Mouse (Mus musculus): Measurements from ENCODE around the gene Cd79b. TPM values are rescaled to one million over a fixed set of nuclear protein-coding genes. Genes with fewer than 3 reads are reported as not detected.
A peak's percentile ranks its signal among the peaks of the same experiment; 100 is the strongest.
"Not testable (repeated sequence)": the region's sequence is repeated elsewhere in the genome, so short reads cannot be mapped to it uniquely, and the experiment has no call there.

Cd79b gene
- polyA plus RNA-seq (2016; fragmentation: Nextera tagmentation; extraction: Ambion mirVana), result 4.2 and 5.3 TPM in 2 replicates

DNA sequence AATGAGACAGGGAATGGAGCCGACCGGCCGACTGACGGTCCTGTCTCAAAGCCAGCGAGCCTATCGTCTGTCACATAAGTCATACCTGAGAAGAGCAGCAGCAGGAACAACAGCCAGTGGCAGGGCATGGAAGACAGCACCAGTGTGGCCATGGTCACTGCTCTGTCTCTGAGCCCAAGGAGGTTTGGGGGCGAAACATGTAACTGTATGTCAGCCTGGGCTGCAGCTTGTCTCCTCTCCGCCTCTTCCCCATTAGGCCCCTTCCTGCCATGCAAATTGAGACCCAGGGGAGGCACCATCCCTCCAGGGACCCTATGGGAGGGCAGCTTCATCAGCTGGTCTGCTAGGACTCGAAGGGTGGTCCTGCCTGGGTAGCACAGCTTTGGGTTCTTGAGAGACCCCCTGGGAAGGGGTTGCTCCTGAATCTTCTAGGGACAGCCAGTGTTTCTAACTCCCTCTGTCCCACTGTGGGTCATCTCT, at the start of gene Cd79b:
Gene Cd79b (minus strand): TSS at position 430 of the 480 bp plus-strand sequence.
- 39% methylated on average over 9 of the region's 9 CpGs for WGBS (ENCODE audit: insufficient replicate concordance)
- Histone ChIP-seq H3K27me3 (replicated peaks) (0 out of 2 replicates have a peak, but pooled peaks cover 4% of the 10 kb centered on the region), H3K4me2 (peak within 1 kb of the TSS; percentile 36), H3K27ac (0 out of 2 replicates have a peak within 1 kb of the TSS, but pooled peaks have one; percentile 11), H3K9me3 (replicated peaks) (no peaks in the 10 kb centered on the region), H3K9ac (no peak within 1 kb of the TSS), H3K4me1 (peaks cover 15% of the 10 kb centered on the region), H3K36me3 (no peaks in the 10 kb centered on the region), H3K4me3 (peak within 1 kb of the TSS; percentile 14; the same call in 1 of the 2 replicates)
- ATAC-seq, result no peak

DNA sequence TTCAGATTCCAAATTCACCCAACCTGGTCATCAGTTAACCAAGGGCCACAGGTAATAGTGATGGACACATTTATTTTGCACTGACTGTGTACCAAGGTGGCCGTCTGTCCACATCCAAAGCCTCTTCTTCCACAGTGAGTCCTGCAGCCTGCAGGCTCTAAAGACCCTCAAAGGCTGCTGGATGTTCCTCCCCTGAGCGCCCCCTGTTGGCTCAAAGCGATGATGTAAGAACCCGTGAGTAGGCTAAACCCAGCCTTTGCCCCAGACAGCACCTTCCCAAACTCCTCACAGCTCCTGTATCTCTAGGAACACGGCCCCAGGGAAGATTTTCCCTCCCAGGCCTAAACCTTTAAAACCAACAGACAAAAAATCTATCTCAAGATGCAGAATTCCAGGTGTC, 44.8 kb upstream of the Cd79b start:
- H3K9ac ChIP-seq, result no peak overlapping the region
- H3K27ac ChIP-seq, result no peak overlapping the region
- no peak for ATAC-seq
- no peaks in the 10 kb centered on the region for H3K36me3 ChIP-seq
- H3K4me2 ChIP-seq, result no peak overlapping the region
- WGBS (ENCODE audit: insufficient replicate concordance), result 14% methylated on average over 5 of the region's 5 CpGs
- H3K27me3 ChIP-seq (replicated peaks), result peaks cover 20% of the 10 kb centered on the region
- no peak overlapping the region for H3K4me3 ChIP-seq
- H3K9me3 ChIP-seq (replicated peaks), result no peaks in the 10 kb centered on the region
- no peaks in the 10 kb centered on the region for H3K4me1 ChIP-seq

DNA sequence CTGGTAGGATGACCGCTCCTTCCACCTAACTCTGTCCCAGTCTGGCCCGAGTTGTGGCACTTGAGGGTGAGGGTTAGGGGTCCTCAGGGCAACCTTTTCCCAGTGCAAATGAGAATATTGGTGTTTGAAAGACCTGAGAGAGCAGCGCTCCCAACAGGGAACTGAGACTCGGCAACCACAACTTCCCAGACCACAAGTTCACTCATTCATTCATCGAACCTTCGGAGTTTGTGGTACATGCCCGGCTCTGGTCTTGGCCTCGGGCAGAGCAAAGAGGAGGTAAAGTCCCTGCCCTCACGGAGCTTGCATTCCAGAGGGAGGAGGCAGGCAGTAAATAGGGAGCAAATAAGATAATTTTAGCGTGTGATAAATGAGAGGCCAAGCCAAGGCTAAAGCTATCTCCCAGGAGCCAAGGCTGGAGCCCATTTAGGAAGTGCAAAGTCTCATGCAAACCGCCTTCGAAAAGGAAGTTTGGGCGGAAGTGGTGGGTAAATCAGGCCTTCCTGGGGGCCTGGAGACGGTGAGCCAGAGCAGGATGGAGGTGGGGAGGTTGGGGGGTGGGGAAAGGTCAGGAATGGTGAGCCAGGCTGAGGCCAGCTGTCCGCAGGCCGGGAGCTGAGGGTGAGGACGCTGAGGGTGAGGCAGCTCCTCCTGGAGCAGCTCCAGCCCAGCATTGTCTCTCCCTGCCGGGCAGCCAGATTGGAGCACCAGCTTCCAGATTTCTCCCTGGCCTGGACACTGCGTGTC, 41.0 kb upstream of the Cd79b start:
- no peak for ATAC-seq
- no peak overlapping the region for H3K4me3 ChIP-seq
- WGBS (ENCODE audit: insufficient replicate concordance), result 21% methylated on average over 19 of the region's 19 CpGs
- no peaks in the 10 kb centered on the region for H3K9me3 ChIP-seq (replicated peaks)
- no peak overlapping the region for H3K9ac ChIP-seq
- no peak overlapping the region for H3K27ac ChIP-seq
- no peak overlapping the region for H3K4me2 ChIP-seq
- no peaks in the 10 kb centered on the region for H3K36me3 ChIP-seq
- H3K4me1 ChIP-seq, result no peaks in the 10 kb centered on the region
- peaks cover 13% of the 10 kb centered on the region for H3K27me3 ChIP-seq (replicated peaks)

DNA sequence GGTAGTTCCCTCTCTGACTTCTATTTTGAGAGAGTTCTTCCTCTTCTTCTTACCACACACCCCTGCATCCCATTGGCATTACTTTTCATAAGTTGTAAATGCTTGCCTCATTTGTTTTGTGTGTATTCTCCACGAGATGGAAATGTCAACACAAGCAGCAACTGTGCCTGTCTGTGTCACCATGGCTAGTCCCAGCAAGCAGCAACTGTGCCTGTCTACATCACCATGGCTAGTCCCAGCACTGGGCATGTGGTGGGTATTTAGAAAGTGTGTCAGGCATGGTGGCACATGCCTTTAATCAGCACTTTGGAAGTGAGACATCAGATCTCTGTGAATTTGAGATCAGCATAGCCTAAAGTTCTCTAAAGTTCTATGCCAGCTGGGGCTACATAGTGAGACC, 39.6 kb upstream of the Cd79b start:
- Histone ChIP-seq H3K36me3 (no peaks in the 10 kb centered on the region), H3K9ac (no peak overlapping the region), H3K4me3 (no peak overlapping the region), H3K27me3 (replicated peaks) (peaks cover 16% of the 10 kb centered on the region), H3K4me1 (no peaks in the 10 kb centered on the region), H3K27ac (no peak overlapping the region), H3K9me3 (replicated peaks) (no peaks in the 10 kb centered on the region), H3K4me2 (no peak overlapping the region)
- 33% methylated on average over 1 of the region's 1 CpGs for WGBS (ENCODE audit: insufficient replicate concordance)
- no peak for ATAC-seq

DNA sequence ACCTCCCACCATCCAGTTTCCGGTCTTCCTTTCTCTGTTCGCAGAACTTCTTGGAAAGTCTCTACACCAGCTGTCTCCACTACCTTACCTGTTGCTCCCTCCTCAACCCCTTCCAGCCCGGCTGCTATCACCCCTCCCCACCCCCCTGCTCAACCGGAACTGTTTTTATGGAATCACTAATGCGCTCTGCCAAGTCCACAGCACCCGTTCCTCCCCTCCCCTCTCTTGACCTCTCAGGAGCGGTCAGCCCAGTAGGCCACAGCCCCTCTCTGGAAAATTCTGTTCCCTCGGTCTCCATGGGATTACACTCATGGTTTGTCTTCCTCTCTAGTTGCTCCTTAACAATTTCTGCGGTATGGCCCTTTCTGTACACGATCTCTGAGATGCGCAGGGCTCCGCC, 38.6 kb upstream of the Cd79b start, which contains the start of gene Scn4a:
Gene Scn4a (minus strand): TSS at position 101 of the 400 bp plus-strand sequence.
- Histone ChIP-seq H3K4me3 (no peak within 1 kb of the TSS), H3K9me3 (replicated peaks) (no peaks in the 10 kb centered on the region), H3K4me1 (no peaks in the 10 kb centered on the region), H3K27ac (no peak within 1 kb of the TSS), H3K4me2 (no peak within 1 kb of the TSS), H3K27me3 (replicated peaks) (peaks cover 18% of the 10 kb centered on the region), H3K9ac (no peak within 1 kb of the TSS), H3K36me3 (no peaks in the 10 kb centered on the region)
- no peak for ATAC-seq
- 74% methylated on average over 12 of the region's 12 CpGs for WGBS (ENCODE audit: insufficient replicate concordance)

DNA sequence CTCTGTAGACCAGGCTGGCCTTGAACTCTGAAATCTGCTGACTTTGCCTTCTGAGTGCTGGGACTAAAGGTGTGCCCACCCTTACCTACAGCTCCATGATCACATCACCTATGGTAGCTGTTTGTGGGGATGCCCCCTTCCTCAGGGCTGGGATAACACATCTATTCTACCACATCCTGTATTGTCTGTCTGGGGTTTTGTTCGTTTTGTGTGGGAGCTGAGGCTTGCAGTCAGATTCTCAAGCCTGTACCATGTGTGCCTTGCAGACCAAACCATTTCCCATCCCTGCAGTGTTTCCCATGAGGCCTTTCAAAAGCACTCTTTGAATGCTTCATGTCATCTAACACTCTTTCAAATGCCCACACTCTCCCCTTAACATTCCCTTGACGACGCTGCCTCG, 37.4 kb upstream of the Cd79b start:
- Histone ChIP-seq H3K36me3 (no peaks in the 10 kb centered on the region), H3K4me2 (no peak overlapping the region), H3K27me3 (replicated peaks) (peaks cover 18% of the 10 kb centered on the region), H3K9me3 (replicated peaks) (no peaks in the 10 kb centered on the region), H3K9ac (no peak overlapping the region), H3K4me3 (no peak overlapping the region), H3K4me1 (no peaks in the 10 kb centered on the region), H3K27ac (no peak overlapping the region)
- 63% methylated on average over 4 of the region's 4 CpGs for WGBS (ENCODE audit: insufficient replicate concordance)
- ATAC-seq, result no peak

DNA sequence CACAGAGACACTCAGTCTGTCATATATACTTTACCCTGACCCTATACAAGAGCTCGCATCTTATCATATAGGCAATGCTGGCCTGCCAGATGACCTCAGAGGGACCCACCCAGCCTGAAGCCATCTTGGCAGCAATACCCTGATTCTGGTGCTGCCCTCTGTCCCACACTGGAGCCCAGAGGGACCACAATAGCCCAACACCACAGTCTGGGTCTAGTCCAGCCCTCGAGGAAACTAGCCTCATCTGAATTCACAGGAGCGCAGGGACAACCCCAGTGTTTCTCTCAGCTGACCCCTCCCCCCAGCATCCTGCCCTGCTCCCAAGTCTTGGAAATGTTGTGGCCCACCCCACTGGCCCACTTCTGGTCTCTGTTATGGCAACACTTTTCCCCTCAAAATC, 36.7 kb upstream of the Cd79b start:
- no peak overlapping the region for H3K4me2 ChIP-seq
- 54% methylated on average over 3 of the region's 3 CpGs for WGBS (ENCODE audit: insufficient replicate concordance)
- no peak for ATAC-seq

DNA sequence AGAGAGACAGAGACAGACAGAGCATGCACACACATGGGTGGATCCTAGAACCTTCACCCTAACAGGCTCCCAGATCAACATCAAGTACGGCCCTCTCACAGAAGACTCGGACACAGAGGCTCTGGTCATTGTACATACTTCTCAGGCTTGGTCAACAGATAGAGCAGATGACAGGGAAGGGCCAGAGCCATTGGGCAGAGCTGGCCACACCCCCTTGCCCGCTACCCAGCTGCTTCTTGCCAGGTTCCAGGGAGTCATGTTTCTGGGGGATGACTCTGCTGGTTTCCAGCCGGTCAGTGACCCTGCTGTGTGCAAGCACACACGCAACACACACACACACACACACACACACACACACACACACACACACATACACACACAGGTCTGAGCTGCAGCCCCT, 36.3 kb upstream of the Cd79b start:
- Histone ChIP-seq H3K9me3 (replicated peaks) (no peaks in the 10 kb centered on the region), H3K9ac (no peak overlapping the region), H3K27me3 (replicated peaks) (peaks cover 17% of the 10 kb centered on the region), H3K36me3 (no peaks in the 10 kb centered on the region), H3K4me3 (no peak overlapping the region), H3K4me2 (no peak overlapping the region), H3K4me1 (no peaks in the 10 kb centered on the region), H3K27ac (no peak overlapping the region)
- 63% methylated on average over 5 of the region's 5 CpGs for WGBS (ENCODE audit: insufficient replicate concordance)
- no peak for ATAC-seq

More for the DNA sequence above, 36.7 kb upstream of the Cd79b start:
- Histone ChIP-seq H3K4me3 (no peak overlapping the region), H3K27me3 (replicated peaks) (peaks cover 18% of the 10 kb centered on the region), H3K36me3 (no peaks in the 10 kb centered on the region), H3K4me1 (no peaks in the 10 kb centered on the region), H3K27ac (no peak overlapping the region), H3K9ac (no peak overlapping the region), H3K9me3 (replicated peaks) (no peaks in the 10 kb centered on the region)

DNA sequence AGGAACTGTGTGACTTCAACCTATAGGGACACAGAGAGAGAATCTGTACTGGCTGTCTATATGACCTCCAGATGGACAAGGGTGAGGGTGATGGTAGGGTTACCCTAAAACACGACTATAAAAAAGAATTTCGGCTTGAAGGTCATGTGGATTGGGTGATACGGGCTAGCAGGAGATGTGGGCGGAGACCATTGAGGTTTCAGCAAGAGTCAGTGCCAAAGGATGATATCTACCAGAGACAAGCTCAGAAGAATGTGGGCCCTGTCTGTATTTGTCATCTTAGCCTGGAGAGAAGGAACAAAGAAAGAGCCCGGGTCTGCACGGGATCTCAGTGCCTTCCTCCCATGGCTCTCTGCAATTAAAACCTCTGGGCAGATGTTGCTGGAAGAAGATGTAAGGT, 35.2 kb upstream of the Cd79b start:
- no peaks in the 10 kb centered on the region for H3K9me3 ChIP-seq (replicated peaks)
- H3K27ac ChIP-seq, result no peak overlapping the region
- H3K4me3 ChIP-seq, result no peak overlapping the region
- H3K9ac ChIP-seq, result no peak overlapping the region
- no peaks in the 10 kb centered on the region for H3K4me1 ChIP-seq
- no peaks in the 10 kb centered on the region for H3K36me3 ChIP-seq
- H3K4me2 ChIP-seq, result no peak overlapping the region
- no peak for ATAC-seq
- WGBS (ENCODE audit: insufficient replicate concordance), result 65% methylated on average over 6 of the region's 6 CpGs
- peaks cover 12% of the 10 kb centered on the region; the same call in 1 of the 2 replicates for H3K27me3 ChIP-seq (replicated peaks)

DNA sequence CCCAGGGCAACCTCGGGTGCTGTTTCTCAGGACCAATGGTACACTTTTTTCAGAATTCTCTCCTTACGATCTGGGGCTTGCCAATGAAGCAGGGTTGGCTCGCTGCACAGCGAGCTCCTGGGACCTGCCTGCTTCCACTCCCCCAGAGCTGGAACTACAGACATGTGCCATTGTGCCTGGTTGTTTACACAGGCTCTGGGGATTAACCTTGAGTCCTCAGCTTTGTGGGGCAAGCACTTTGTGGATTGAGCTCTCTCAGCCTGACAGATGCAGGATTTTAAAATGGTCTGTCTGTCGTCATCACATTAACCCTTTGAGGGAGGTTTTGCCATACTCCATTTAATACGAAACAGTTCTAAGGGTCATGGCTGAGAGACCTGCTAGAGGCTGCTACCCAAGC, 30.3 kb upstream of the Cd79b start:
- Histone ChIP-seq H3K9ac (no peak overlapping the region), H3K27ac (no peak overlapping the region), H3K4me2 (no peak overlapping the region), H3K27me3 (replicated peaks) (peaks cover 9% of the 10 kb centered on the region; the same call in 1 of the 2 replicates), H3K36me3 (no peaks in the 10 kb centered on the region), H3K4me1 (no peaks in the 10 kb centered on the region), H3K9me3 (replicated peaks) (no peaks in the 10 kb centered on the region), H3K4me3 (no peak overlapping the region)
- WGBS (ENCODE audit: insufficient replicate concordance), result 56% methylated on average over 6 of the region's 6 CpGs
- no peak for ATAC-seq

DNA sequence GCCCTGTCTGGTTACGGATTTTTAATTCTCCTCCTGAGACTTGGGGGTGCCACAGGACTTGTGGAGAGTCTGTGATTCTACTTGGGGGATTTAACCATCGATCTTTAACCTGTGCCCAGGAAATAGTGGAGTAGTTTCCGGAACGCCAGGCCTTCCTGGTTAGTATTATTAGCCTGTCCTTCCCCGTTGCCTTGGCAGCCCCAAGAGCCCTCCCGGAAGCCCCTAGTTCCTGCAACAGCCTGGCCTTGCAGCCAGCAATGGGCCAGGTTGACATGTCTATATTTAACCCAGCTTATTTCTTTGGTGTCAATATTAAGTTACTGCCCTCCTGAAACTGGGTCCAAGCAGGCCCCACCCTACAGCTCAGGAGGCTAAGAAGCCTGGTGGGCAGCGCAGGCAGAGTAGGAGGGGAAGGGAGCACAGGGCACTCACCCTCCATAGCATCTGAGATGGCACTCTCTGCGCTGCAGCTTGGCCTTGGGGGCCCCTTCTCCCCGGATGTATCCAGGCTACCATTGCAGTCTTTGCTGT, 26.5 kb upstream of the Cd79b start:
- Histone ChIP-seq H3K4me3 (no peak overlapping the region), H3K27me3 (replicated peaks) (peaks cover 13% of the 10 kb centered on the region; the same call in 1 of the 2 replicates), H3K9me3 (replicated peaks) (no peaks in the 10 kb centered on the region), H3K4me2 (no peak overlapping the region), H3K27ac (no peak overlapping the region), H3K9ac (no peak overlapping the region), H3K36me3 (no peaks in the 10 kb centered on the region), H3K4me1 (no peaks in the 10 kb centered on the region)
- ATAC-seq, result no peak
- WGBS (ENCODE audit: insufficient replicate concordance), result 57% methylated on average over 9 of the region's 9 CpGs

DNA sequence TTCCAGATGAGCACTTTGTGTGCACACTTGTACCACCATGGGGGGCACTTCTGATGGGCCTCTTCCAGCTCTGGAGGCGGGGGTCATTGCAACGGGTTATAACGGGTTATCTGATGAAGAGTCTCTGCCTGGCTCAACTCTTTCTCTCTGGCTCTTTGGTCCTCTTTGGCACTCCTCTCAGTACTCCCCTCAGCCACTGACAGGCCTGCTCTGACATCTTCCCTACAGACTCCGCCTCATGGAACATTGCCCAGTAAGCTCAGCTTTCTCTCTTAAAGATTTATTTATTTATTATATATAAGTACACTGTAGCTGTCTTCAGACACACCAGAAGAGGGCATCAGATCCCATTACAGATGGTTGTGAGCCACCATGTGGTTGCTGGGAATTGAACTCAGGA, 24.8 kb upstream of the Cd79b start:
- not testable (repeated sequence) for H3K9me3 ChIP-seq (replicated peaks); H3K4me2 ChIP-seq; H3K27ac ChIP-seq; H3K9ac ChIP-seq; H3K4me3 ChIP-seq; ATAC-seq; H3K36me3 ChIP-seq; H3K4me1 ChIP-seq; H3K27me3 ChIP-seq (replicated peaks)
- 62% methylated on average over 4 of the region's 4 CpGs for WGBS (ENCODE audit: insufficient replicate concordance)
